ENCODE assay signal across 8 mouse cellular contexts in genomic region chr17:35829737-35830136, GRCm38 (mm10). TPM values are rescaled to one million over a fixed set of nuclear protein-coding genes. Genes with fewer than 3 reads are reported as not detected.
DNase-seq lines count a peak whose midpoint lies in the region; ATAC-seq and TF ChIP-seq lines count a peak whose summit lies in the region.

No protein-coding gene starts in this region.

- no peaks in the 10 kb centered on the region for H3K9me3 ChIP-seq in hindbrain, embryonic 14.5 days (ENCODE audit: control insufficient read depth, low read length)
- H3K9me3 ChIP-seq in megakaryocyte, embryonic 14.5 days = no peaks in the 10 kb centered on the region

- H3K4me1 ChIP-seq in hindbrain, embryonic 14.5 days (replicated peaks; ENCODE audit: control insufficient read depth, insufficient read depth, low read length) = peaks cover 18% of the 10 kb centered on the region
- peaks cover 73% of the 10 kb centered on the region for H3K4me1 ChIP-seq in megakaryocyte, embryonic 14.5 days

- POLR2A ChIA-PET in Patski (lab: Charles Lee) = interaction anchor here (0.5 to 1.3 kb wide), 3 partner anchors 10 to 90 kb away, joined by 3 to 4 read pairs (median 3); no protein-coding TSS in a partner anchor

- no peak overlapping the region for H3K27ac ChIP-seq in hindbrain, embryonic 14.5 days

- CTCF ChIA-PET in Patski (lab: Charles Lee) = interaction anchor here (0.6 to 9.5 kb wide), 13 partner anchors 8 to 125 kb away, joined by 3 to 79 read pairs (median 3); partner anchors contain the start of genes Ddr1, Dhx16 and Ier3

- peaks cover 79% of the 10 kb centered on the region for H3K36me3 ChIP-seq in hindbrain, embryonic 14.5 days (replicated peaks; ENCODE audit: control insufficient read depth, insufficient read depth)
- peaks cover 99% of the 10 kb centered on the region for H3K36me3 ChIP-seq in megakaryocyte, embryonic 14.5 days (replicated peaks; ENCODE audit: low read length)

- TF ChIP-seq CTCF in Patski (IDR thresholded peaks at IDR 0.05) = no peak

- in situ Hi-C loops in Patski (cut with MboI; ENCODE audit: low pct_unique_long_range_greater_than_20kb) = loop anchor here (5.0 to 10.0 kb wide), 2 partner anchors 92 to 245 kb away; no protein-coding TSS in a partner anchor

- H3K4me2 ChIP-seq in hindbrain, embryonic 14.5 days (replicated peaks) = peak overlapping the region; percentile 18; the same call in 1 of the 2 replicates

- peak; percentile 71 for ATAC-seq in Patski
- ATAC-seq in hindbrain, embryonic 14.5 days (ENCODE audit: low FRiP score) = peak; percentile 55

- H3K4me3 ChIP-seq in hindbrain, embryonic 14.5 days (replicated peaks; ENCODE audit: low read length) = no peak overlapping the region
- peak overlapping the region; percentile 71 for H3K4me3 ChIP-seq in megakaryocyte, embryonic 14.5 days (replicated peaks)

- intact Hi-C loops in left cerebral cortex, postnatal 10 days (cut with DNase I) = no loop called here

- 3% methylated on average over 21 of the region's 21 CpGs for WGBS in hindbrain, embryonic 14.5 days

- H3K27me3 ChIP-seq in Patski = no peaks in the 10 kb centered on the region
- no peaks in the 10 kb centered on the region for H3K27me3 ChIP-seq in hindbrain, embryonic 14.5 days (ENCODE audit: control insufficient read depth, insufficient read depth, low read length)
- H3K27me3 ChIP-seq in megakaryocyte, embryonic 14.5 days (replicated peaks) = no peaks in the 10 kb centered on the region

- H3K9ac ChIP-seq in hindbrain, embryonic 14.5 days = no peak overlapping the region

- DNase-seq in Patski (ENCODE audit: low read depth, low spot score) = no peak
- DNase-seq in cerebellum, postnatal 10 days = peak; percentile 87 to 88
- DNase-seq in frontal cortex, postnatal 14 days (ENCODE audit: low spot score in 2 of 2) = peak; percentile 69 to 79
- peak; percentile 78 for DNase-seq in hindbrain, embryonic 14.5 days (ENCODE audit: low spot score)
- DNase-seq in left cerebral cortex, postnatal 10 days (ENCODE audit: extremely low spot score in 1 of 2, low spot score in 2 of 2) = peak; percentile 75 to 91
- DNase-seq in right cerebral cortex, postnatal 14 days = peak; percentile 87
- DNase-seq in urinary bladder, postnatal 36 days (ENCODE audit: low spot score in 2 of 2) = peak; percentile 76 to 85

RNA-seq across cellular contexts. Expression of gene Flot1, which starts 6.7 kb away (rescaled TPM):
- polyA plus RNA-seq in Patski (2021) = 308 TPM
- 86.3 and 96.6 TPM in 2 replicates for polyA plus RNA-seq in hindbrain, embryonic 14.5 days (2014; fragmentation: Nextera tagmentation; extraction: Ambion mirVana)
- total RNA-seq in left cerebral cortex, postnatal 10 days (2021) = 100 to 1,000 TPM; 171 to 178 TPM
- 43.6 and 163 TPM in 2 replicates for polyA plus RNA-seq in megakaryocyte, embryonic 14.5 days (2012; ENCODE audit: insufficient read depth, low replicate concordance)

RNA-seq across cellular contexts. Expression of gene Ier3, which starts 8.3 kb away (rescaled TPM):
- 149 TPM for polyA plus RNA-seq in Patski (2021)
- 6.6 and 7.5 TPM in 2 replicates for polyA plus RNA-seq in hindbrain, embryonic 14.5 days (2014; fragmentation: Nextera tagmentation; extraction: Ambion mirVana)
- total RNA-seq in left cerebral cortex, postnatal 10 days (2021) = 1 to 10 TPM; 5.4 to 5.8 TPM
- polyA plus RNA-seq in megakaryocyte, embryonic 14.5 days (2012; ENCODE audit: insufficient read depth, low replicate concordance) = 62.2 and 65.8 TPM in 2 replicates

RNA-seq across cellular contexts. Expression of gene Tubb5, which starts 8.4 kb away (rescaled TPM):
- polyA plus RNA-seq in Patski (2021) = 608 TPM
- 1,664 and 1,709 TPM in 2 replicates for polyA plus RNA-seq in hindbrain, embryonic 14.5 days (2014; fragmentation: Nextera tagmentation; extraction: Ambion mirVana)
- total RNA-seq in left cerebral cortex, postnatal 10 days (2021) = 1,000 to 10,000 TPM; 1,429 to 1,573 TPM
- 96.5 and 217 TPM in 2 replicates for polyA plus RNA-seq in megakaryocyte, embryonic 14.5 days (2012; ENCODE audit: insufficient read depth, low replicate concordance)

RNA-seq across cellular contexts. Expression of gene Mdc1, which starts 11.6 kb away (rescaled TPM):
- polyA plus RNA-seq in Patski (2021) = 23.9 TPM
- polyA plus RNA-seq in hindbrain, embryonic 14.5 days (2014; fragmentation: Nextera tagmentation; extraction: Ambion mirVana) = 9.2 and 10.7 TPM in 2 replicates
- 10 to 100 TPM; 12.5 to 19.1 TPM for total RNA-seq in left cerebral cortex, postnatal 10 days (2021)
- polyA plus RNA-seq in megakaryocyte, embryonic 14.5 days (2012; ENCODE audit: insufficient read depth, low replicate concordance) = 1.2 and 2.3 TPM in 2 replicates

RNA-seq across cellular contexts. Expression of gene Nrm, which starts 31.4 kb away (rescaled TPM):
- polyA plus RNA-seq in Patski (2021) = 13.5 TPM
- 18.2 and 20.3 TPM in 2 replicates for polyA plus RNA-seq in hindbrain, embryonic 14.5 days (2014; fragmentation: Nextera tagmentation; extraction: Ambion mirVana)
- 10 to 100 TPM in 1 of 2 experiments, 1 to 10 TPM in 1; 6.0 to 11.8 TPM for total RNA-seq in left cerebral cortex, postnatal 10 days (2021)
- 5.6 TPM in 1 of 2 replicates, not detected in the other for polyA plus RNA-seq in megakaryocyte, embryonic 14.5 days (2012; ENCODE audit: insufficient read depth, low replicate concordance)
